Mouse (Mus musculus) layer of hippocampus, postnatal 10 days (tissue): Measurements from ENCODE around the gene Gm45140. TPM values are rescaled to one million over a fixed set of nuclear protein-coding genes. Genes with fewer than 3 reads are reported as not detected.

Experiments
- DNase-seq, 2 experiments: peaks; one replicate each; pipeline ENCODE4 v3.0.0; 2021; ENCODE audit warnings: low spot score in 2 of 2
- long read RNA-seq: library from polyadenylated mRNA; stranded (forward); transcript quantifications from one replicate; pipeline ENCODE4 v2.0.0, GENCODE M21; 2023
- total RNA-seq, 2 experiments: library from RNA; stranded (reverse); gene quantifications; 2 replicates each; pipeline ENCODE4 v1.2.3; 2021

Gene Gm45140
- 1 to 10 TPM; 2.7 to 4.4 TPM for total RNA-seq
- long read RNA-seq, partial matches to known transcripts = 0 of 13 reads
- long read RNA-seq, other reads (novel, unspliced or antisense) = 13 of 13 reads

GRCm38 (mm10) chr6:87835695-87836094 lies at the start of gene Gm45140:
Gm45140 (minus strand) TSS chr6:87835795.
- no peak for DNase-seq

GRCm38 (mm10) chr6:87882816-87883215 lies 47.2 kb upstream of the Gm45140 start:
- DNase-seq = peak; percentile 47 to 53

GRCm38 (mm10) chr6:87882221-87882620 lies 46.6 kb upstream of the Gm45140 start:
- no peak for DNase-seq

GRCm38 (mm10) chr6:87879628-87880027 lies 44.0 kb upstream of the Gm45140 start:
- DNase-seq = no peak

GRCm38 (mm10) chr6:87879010-87879409 lies 43.4 kb upstream of the Gm45140 start:
- no peak for DNase-seq

GRCm38 (mm10) chr6:87876068-87876643 lies 40.6 kb upstream of the Gm45140 start:
- DNase-seq = no peak

- no peak for DNase-seq
Measured at GRCm38 (mm10) chr6:87875562-87875961, 40.0 kb upstream of the Gm45140 start.

- DNase-seq = no peak
Measured at GRCm38 (mm10) chr6:87875083-87875482, 39.5 kb upstream of the Gm45140 start.

GRCm38 (mm10) chr6:87873963-87874362 lies 38.4 kb upstream of the Gm45140 start:
- no peak for DNase-seq

- DNase-seq = no peak
Measured at GRCm38 (mm10) chr6:87873104-87873503, 37.5 kb upstream of the Gm45140 start.

GRCm38 (mm10) chr6:87871240-87871639 lies 35.6 kb upstream of the Gm45140 start:
- DNase-seq = no peak

- DNase-seq = no peak
Measured at GRCm38 (mm10) chr6:87870440-87870839, 34.8 kb upstream of the Gm45140 start.

- DNase-seq = peak; percentile 13 to 37
Measured at GRCm38 (mm10) chr6:87868871-87869506, 33.4 kb upstream of the Gm45140 start.

- no peak for DNase-seq
Measured at GRCm38 (mm10) chr6:87867256-87867655, 31.7 kb upstream of the Gm45140 start.

GRCm38 (mm10) chr6:87866211-87866610 lies 30.6 kb upstream of the Gm45140 start:
- DNase-seq = no peak

- no peak for DNase-seq
Measured at GRCm38 (mm10) chr6:87857071-87857470, 21.5 kb upstream of the Gm45140 start.

- DNase-seq = no peak
Measured at GRCm38 (mm10) chr6:87853446-87853845, 17.9 kb upstream of the Gm45140 start.

- DNase-seq = no peak
Measured at GRCm38 (mm10) chr6:87851871-87852270, 16.3 kb upstream of the Gm45140 start.

GRCm38 (mm10) chr6:87850900-87851614 lies 15.5 kb upstream of the Gm45140 start, which contains the start of gene Cnbp:
Cnbp (minus strand) TSS chr6:87851106.
- peak; percentile 97 to 98 for DNase-seq

GRCm38 (mm10) chr6:87850155-87850899 lies 14.7 kb upstream of the Gm45140 start:
- peak; percentile 48 to 60 for DNase-seq

- DNase-seq = no peak
Measured at GRCm38 (mm10) chr6:87849780-87850154, 14.2 kb upstream of the Gm45140 start.
